Mouse (Mus musculus): ENCODE results near the gene Hnf1b. TPM values are rescaled to one million over a fixed set of nuclear protein-coding genes. Genes with fewer than 3 reads are reported as not detected.
A peak's percentile ranks its signal among the peaks of the same experiment; 100 is the strongest.

Gene Hnf1b
- total and polyA plus RNA-seq, 2 experiments = 2.2 to 14.9 TPM

DNA sequence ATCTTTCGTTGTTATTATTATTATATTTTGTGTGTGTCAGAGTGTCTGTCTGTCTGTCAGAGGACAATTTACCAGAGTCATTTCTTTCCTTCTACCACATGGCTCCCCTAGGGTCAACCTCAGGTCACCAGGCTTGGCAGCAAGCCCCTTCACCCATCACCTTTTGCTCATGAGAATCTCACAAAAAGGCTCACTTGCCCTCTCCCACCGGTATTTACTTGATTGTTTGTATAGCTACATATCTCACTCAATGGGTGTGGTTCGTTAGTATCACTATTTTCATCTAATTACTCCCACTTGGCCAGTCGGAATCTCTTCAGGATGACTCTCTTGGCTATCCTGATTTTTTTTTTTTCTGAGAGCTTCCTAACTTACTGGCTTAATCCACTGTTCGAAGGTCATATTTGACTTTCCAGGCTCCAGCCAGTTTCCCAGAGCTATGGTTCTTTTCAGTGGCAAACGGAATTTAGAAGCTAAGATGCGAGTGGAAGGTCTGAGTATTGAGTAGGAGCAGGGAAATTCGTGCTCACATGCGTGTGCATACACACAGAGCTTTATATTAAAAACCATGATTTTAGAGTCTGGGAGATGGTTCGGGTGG lies 82.7 kb downstream of the Hnf1b start:
- 18% methylated on average over 10 of the region's 10 CpGs for WGBS
- H3K27ac ChIP-seq (replicated peaks; ENCODE audit: insufficient read depth, low read depth, low read length) = peak overlapping the region; percentile 31; the same call in 1 of the 2 replicates

DNA sequence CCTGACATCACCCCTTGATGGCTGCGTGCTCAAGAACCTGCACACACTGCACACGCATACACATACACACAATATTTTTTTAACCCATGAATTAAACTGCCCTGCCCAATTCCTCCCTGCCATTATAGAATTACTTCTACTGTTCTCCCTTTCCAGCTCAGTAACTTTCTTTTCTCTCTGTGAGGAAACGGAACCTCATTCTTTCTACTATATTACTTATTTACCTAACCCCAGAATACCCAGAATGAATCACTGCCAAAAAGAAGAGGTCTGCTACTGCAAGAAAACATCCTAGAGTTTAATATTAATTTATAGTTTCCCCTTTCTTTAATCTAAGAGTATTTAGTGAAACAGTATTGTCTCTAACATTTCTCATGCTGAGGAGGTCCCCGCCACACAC lies 83.5 kb downstream of the Hnf1b start:
- no peak for DNase-seq (ENCODE audit: extremely low read depth, low read depth, low spot score)
- Histone ChIP-seq H3K27ac (replicated peaks; ENCODE audit: insufficient read depth, low read depth, low read length) (no peak overlapping the region), H3K27me3 (ENCODE audit: control insufficient read depth, insufficient read depth, low read length) (no peaks in the 10 kb centered on the region)

More for the DNA sequence above, 82.7 kb downstream of the Hnf1b start:
- H3K4me3 ChIP-seq (ENCODE audit: insufficient read depth, low read depth, low read length) = no peak overlapping the region
- H3K4me1 ChIP-seq (ENCODE audit: control insufficient read depth, insufficient read depth, low read length) = peaks cover 8% of the 10 kb centered on the region; the same call in 1 of the 2 replicates
- peak; percentile 86 for DNase-seq (ENCODE audit: extremely low read depth, low read depth, low spot score)
- H3K36me3 ChIP-seq (ENCODE audit: control insufficient read depth, insufficient read depth, low read length) = no peaks in the 10 kb centered on the region
- no peaks in the 10 kb centered on the region for H3K79me2 ChIP-seq (ENCODE audit: control insufficient read depth, insufficient read depth, low read length)
- no peak overlapping the region for H3K9ac ChIP-seq (ENCODE audit: low read depth, low read length)
- no peaks in the 10 kb centered on the region for H3K27me3 ChIP-seq (ENCODE audit: control insufficient read depth, insufficient read depth, low read length)
- TF ChIP-seq CTCF (IDR thresholded peaks at IDR 0.05; ENCODE audit: low read depth, low read length) = no peak

DNA sequence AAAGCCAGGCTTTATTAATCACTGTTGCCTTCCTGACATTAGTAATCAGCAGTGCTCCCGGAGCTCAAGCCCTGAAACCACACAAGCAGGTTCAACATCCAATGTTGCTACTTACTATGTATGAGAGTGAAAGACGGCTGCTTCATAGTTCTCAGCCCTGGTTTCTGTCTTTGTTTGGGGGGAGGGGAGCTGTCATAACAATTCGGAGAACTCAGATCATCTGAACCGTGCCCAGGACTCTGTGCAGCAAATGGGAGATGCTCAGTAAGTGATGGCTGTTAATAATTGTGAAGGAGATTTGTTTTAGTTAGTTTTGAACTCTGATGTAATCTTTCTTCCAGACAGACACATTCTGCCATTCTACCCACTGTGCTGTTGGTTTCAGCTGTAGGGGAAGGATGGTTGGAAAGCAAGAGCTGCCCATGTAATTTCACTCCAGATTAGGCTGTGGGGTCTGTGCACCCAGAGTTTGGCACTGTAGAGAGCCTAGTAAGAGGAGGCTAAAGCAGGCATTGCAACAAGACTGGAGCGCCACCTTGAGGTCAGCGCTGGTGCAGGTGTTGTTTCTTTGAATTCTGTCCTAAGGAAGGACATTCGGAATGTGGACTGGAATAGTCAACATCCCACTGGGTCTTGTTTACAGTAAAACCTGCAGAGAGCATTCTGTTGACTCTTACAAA lies 86.3 kb downstream of the Hnf1b start:
- TF ChIP-seq CTCF (IDR thresholded peaks at IDR 0.05; ENCODE audit: low read depth, low read length) (peak; percentile 92), POLR2A (IDR thresholded peaks at IDR 0.05; ENCODE audit: extremely low read depth, insufficient read depth, low read length) (no peak)
- H3K79me2 ChIP-seq (ENCODE audit: control insufficient read depth, insufficient read depth, low read length) = no peaks in the 10 kb centered on the region
- no peak overlapping the region for H3K9ac ChIP-seq (ENCODE audit: low read depth, low read length)
- no peak overlapping the region for H3K4me3 ChIP-seq (ENCODE audit: insufficient read depth, low read depth, low read length)
- DNase-seq (ENCODE audit: extremely low read depth, low read depth, low spot score) = peak; percentile 67
- no peaks in the 10 kb centered on the region for H3K36me3 ChIP-seq (ENCODE audit: control insufficient read depth, insufficient read depth, low read length)
- H3K27me3 ChIP-seq (ENCODE audit: control insufficient read depth, insufficient read depth, low read length) = no peaks in the 10 kb centered on the region
- 5% methylated on average over 7 of the region's 7 CpGs for WGBS
- peaks cover 5% of the 10 kb centered on the region; the same call in 1 of the 2 replicates for H3K4me1 ChIP-seq (ENCODE audit: control insufficient read depth, insufficient read depth, low read length)
- no peak overlapping the region for H3K27ac ChIP-seq (replicated peaks; ENCODE audit: insufficient read depth, low read depth, low read length)

More for the DNA sequence above, 83.5 kb downstream of the Hnf1b start:
- no peak overlapping the region for H3K4me3 ChIP-seq (ENCODE audit: insufficient read depth, low read depth, low read length)
- peaks cover 8% of the 10 kb centered on the region; the same call in 1 of the 2 replicates for H3K4me1 ChIP-seq (ENCODE audit: control insufficient read depth, insufficient read depth, low read length)
- no peak for TF ChIP-seq POLR2A (IDR thresholded peaks at IDR 0.05; ENCODE audit: extremely low read depth, insufficient read depth, low read length)
- no peak for TF ChIP-seq CTCF (IDR thresholded peaks at IDR 0.05; ENCODE audit: low read depth, low read length)
- no peak overlapping the region for H3K9ac ChIP-seq (ENCODE audit: low read depth, low read length)
- no peaks in the 10 kb centered on the region for H3K79me2 ChIP-seq (ENCODE audit: control insufficient read depth, insufficient read depth, low read length)
- 55% methylated on average over 4 of the region's 4 CpGs for WGBS
- no peaks in the 10 kb centered on the region for H3K36me3 ChIP-seq (ENCODE audit: control insufficient read depth, insufficient read depth, low read length)

DNA sequence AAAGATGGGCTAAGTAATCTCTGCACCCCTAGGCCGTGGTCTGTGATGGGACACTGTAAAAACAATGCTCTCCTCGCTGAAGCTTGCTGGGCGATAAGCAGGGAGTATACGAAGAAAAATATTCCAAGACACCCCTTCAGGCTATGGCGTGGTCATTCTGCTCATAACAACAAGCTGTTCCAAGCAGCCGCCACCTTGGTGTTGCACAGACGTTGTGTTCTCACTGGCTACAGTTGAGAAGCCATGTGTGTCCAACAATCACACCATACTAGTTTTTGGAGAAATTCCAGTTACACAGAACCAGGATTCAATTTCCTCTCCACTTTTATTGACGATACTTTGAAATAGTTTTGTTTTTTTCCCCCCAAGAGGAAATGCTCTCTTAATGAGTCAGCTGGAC lies 88.7 kb downstream of the Hnf1b start:
- Histone ChIP-seq H3K27me3 (ENCODE audit: control insufficient read depth, insufficient read depth, low read length) (no peaks in the 10 kb centered on the region), H3K4me1 (ENCODE audit: control insufficient read depth, insufficient read depth, low read length) (peaks cover 2% of the 10 kb centered on the region; the same call in 1 of the 2 replicates), H3K9ac (ENCODE audit: low read depth, low read length) (no peak overlapping the region), H3K79me2 (ENCODE audit: control insufficient read depth, insufficient read depth, low read length) (no peaks in the 10 kb centered on the region), H3K36me3 (ENCODE audit: control insufficient read depth, insufficient read depth, low read length) (no peaks in the 10 kb centered on the region), H3K27ac (replicated peaks; ENCODE audit: insufficient read depth, low read depth, low read length) (no peak overlapping the region), H3K4me3 (ENCODE audit: insufficient read depth, low read depth, low read length) (no peak overlapping the region)
- TF ChIP-seq POLR2A (IDR thresholded peaks at IDR 0.05; ENCODE audit: extremely low read depth, insufficient read depth, low read length) = no peak
- TF ChIP-seq CTCF (IDR thresholded peaks at IDR 0.05; ENCODE audit: low read depth, low read length) = no peak
- 80% methylated on average over 8 of the region's 8 CpGs for WGBS
- DNase-seq (ENCODE audit: extremely low read depth, low read depth, low spot score) = no peak

DNA sequence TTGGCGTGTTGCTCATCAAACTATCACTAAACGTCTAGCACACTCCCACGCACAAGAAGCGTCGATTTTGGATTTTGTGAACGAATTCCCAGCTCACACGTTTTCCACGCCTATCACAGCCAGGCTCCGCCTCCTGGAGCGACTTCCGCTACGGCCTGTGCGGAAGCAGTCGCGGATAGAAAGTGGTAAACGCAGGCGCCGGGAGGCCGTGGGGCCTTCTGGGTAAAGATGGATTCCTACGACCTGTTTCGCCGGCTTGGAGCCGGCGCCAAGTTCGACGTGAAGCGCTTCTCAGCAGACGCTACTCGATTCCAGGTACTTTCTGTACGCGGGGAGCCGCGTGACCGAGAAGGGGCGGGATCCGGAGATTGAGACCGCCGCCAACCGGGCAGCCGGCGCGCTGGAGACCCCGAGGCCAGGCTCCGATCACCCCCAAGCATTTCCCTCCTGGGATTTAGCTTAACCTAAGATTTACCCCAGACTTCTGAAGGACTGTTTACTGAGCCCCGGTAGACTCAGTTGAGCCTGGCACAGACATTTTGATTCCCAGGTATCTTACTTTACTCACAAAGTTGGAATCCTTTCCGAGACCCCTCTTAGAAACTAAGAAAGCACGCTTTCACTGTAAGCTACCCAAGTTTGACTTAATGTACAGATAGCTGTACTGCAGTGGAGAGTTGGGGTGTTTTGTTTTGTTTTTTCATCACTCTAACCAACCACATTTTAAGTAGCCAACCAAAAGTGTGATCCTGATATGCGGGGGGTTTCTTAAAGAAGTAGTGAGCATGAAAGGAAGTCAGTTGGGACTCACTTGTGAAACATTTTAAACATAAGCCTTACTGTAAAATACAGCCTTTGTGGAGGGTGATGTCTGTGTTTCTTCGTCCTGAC lies 92.3 kb downstream of the Hnf1b start, which contains the start of gene Ddx52:
TSS of gene Ddx52 (plus strand) at position 113 of the 891 bp plus-strand sequence.
- H3K4me3 ChIP-seq (ENCODE audit: insufficient read depth, low read depth, low read length) = peak within 1 kb of the TSS; percentile 97
- DNase-seq (ENCODE audit: extremely low read depth, low read depth, low spot score) = peak; percentile 84
- no peaks in the 10 kb centered on the region for H3K79me2 ChIP-seq (ENCODE audit: control insufficient read depth, insufficient read depth, low read length)
- peak within 1 kb of the TSS; percentile 69 for H3K27ac ChIP-seq (replicated peaks; ENCODE audit: insufficient read depth, low read depth, low read length)
- peaks cover 2% of the 10 kb centered on the region; the same call in 1 of the 2 replicates for H3K4me1 ChIP-seq (ENCODE audit: control insufficient read depth, insufficient read depth, low read length)
- peaks cover 22% of the 10 kb centered on the region for H3K36me3 ChIP-seq (ENCODE audit: control insufficient read depth, insufficient read depth, low read length)
- TF ChIP-seq CTCF (IDR thresholded peaks at IDR 0.05; ENCODE audit: low read depth, low read length) (no peak), POLR2A (IDR thresholded peaks at IDR 0.05; ENCODE audit: extremely low read depth, insufficient read depth, low read length) (peak; percentile 46; the same call in 1 of the 2 replicates)
- no peaks in the 10 kb centered on the region for H3K27me3 ChIP-seq (ENCODE audit: control insufficient read depth, insufficient read depth, low read length)
- peak within 1 kb of the TSS; percentile 90 for H3K9ac ChIP-seq (ENCODE audit: low read depth, low read length)
- WGBS = 1% methylated on average over 49 of the region's 49 CpGs

Other genes starting within 250 kb of the Hnf1b start
- gene Rpl9-ps1, start 204.4 kb upstream of the Hnf1b start, total RNA-seq (2014; rRNA removed) = not detected in 2 replicates
- gene Rpl9-ps1, start 204.4 kb upstream of the Hnf1b start, polyA plus RNA-seq (2012; rRNA removed) = not detected in 2 replicates
- gene Ccl3, start 200.7 kb upstream of the Hnf1b start, total RNA-seq (2014; rRNA removed) = 0.18 TPM in 1 of 2 replicates, not detected in the other
- gene Ccl3, start 200.7 kb upstream of the Hnf1b start, polyA plus RNA-seq (2012; rRNA removed) = 0.42 and 0.48 TPM in 2 replicates
- 0.40 TPM in 1 of 2 replicates, not detected in the other for gene Ccl4, start 187.5 kb upstream of the Hnf1b start, total RNA-seq (2014; rRNA removed)
- 1.1 TPM in 1 of 2 replicates, not detected in the other for gene Ccl4, start 187.5 kb upstream of the Hnf1b start, polyA plus RNA-seq (2012; rRNA removed)
- gene Wfdc17, start 146.1 kb upstream of the Hnf1b start, total RNA-seq (2014; rRNA removed) = 40.9 and 46.0 TPM in 2 replicates
- gene Wfdc17, start 146.1 kb upstream of the Hnf1b start, polyA plus RNA-seq (2012; rRNA removed) = 8.0 and 19.9 TPM in 2 replicates
- not detected in 2 replicates for gene Wfdc18, start 141.0 kb upstream of the Hnf1b start, total RNA-seq (2014; rRNA removed)
- gene Wfdc18, start 141.0 kb upstream of the Hnf1b start, polyA plus RNA-seq (2012; rRNA removed) = not detected in 2 replicates
- 1,058 and 3,004 TPM in 2 replicates for gene Wfdc21, start 103.1 kb upstream of the Hnf1b start, total RNA-seq (2014; rRNA removed)
- gene Wfdc21, start 103.1 kb upstream of the Hnf1b start, polyA plus RNA-seq (2012; rRNA removed) = 2,463 and 2,494 TPM in 2 replicates
- 6.5 and 8.9 TPM in 2 replicates for gene Heatr6, start 96.4 kb upstream of the Hnf1b start, total RNA-seq (2014; rRNA removed)
- 9.7 and 9.8 TPM in 2 replicates for gene Heatr6, start 96.4 kb upstream of the Hnf1b start, polyA plus RNA-seq (2012; rRNA removed)
- gene Ddx52, start 92.0 kb downstream of the Hnf1b start, total RNA-seq (2014; rRNA removed) = 10.4 and 12.0 TPM in 2 replicates
- 2.5 and 2.7 TPM in 2 replicates for gene Ddx52, start 92.0 kb downstream of the Hnf1b start, polyA plus RNA-seq (2012; rRNA removed)
- 6.5 and 7.7 TPM in 2 replicates for gene Synrg, start 114.4 kb downstream of the Hnf1b start, total RNA-seq (2014; rRNA removed)
- 6.8 and 9.1 TPM in 2 replicates for gene Synrg, start 114.4 kb downstream of the Hnf1b start, polyA plus RNA-seq (2012; rRNA removed)
- gene Dusp14, start 219.2 kb downstream of the Hnf1b start, total RNA-seq (2014; rRNA removed) = 0.83 and 0.87 TPM in 2 replicates
- gene Dusp14, start 219.2 kb downstream of the Hnf1b start, polyA plus RNA-seq (2012; rRNA removed) = 4.4 and 4.5 TPM in 2 replicates